Mouse (Mus musculus) lung, adult 2 months (tissue): ENCODE measurements at regions not wholly inside any gene's neighbourhood (a gene's known extent, or its start where the extent isn't known, plus 50 kb on each side); places are given as distances from the start of the nearest gene placed in this dataset.

ENCODE experiments used
- CTCF ChIP-seq: fragments of 200-500 bp; IDR thresholded peaks from 2 replicates; pipeline ENCODE4 v1.5.1; 2011; ENCODE audit warnings: mild to moderate bottlenecking, low read length, control low read depth; ENCODE audit not compliant: insufficient read depth
- POLR2A ChIP-seq: fragments of 200-500 bp; IDR thresholded peaks from 2 replicates; pipeline ENCODE4 v1.6.1; 2011; ENCODE audit warnings: low read depth, mild to moderate bottlenecking, control low read depth, low read length, borderline replicate concordance; ENCODE audit errors: extremely low read depth

- TF ChIP-seq CTCF = no peak
- TF ChIP-seq POLR2A = no peak
Measured at GRCm38 (mm10) chr10:46185763-46186458, 608.3 kb downstream of the Hace1 start.
